Mouse (Mus musculus) mesoderm, embryonic 11.5 days (tissue): ENCODE measurements around the gene Rhot2.

ENCODE experiments used
- DNase-seq: peaks from one replicate; pipeline ENCODE4 v3.0.0-alpha.2; 2012; ENCODE audit warnings: low read depth, low spot score

Rhot2 gene

DNA sequence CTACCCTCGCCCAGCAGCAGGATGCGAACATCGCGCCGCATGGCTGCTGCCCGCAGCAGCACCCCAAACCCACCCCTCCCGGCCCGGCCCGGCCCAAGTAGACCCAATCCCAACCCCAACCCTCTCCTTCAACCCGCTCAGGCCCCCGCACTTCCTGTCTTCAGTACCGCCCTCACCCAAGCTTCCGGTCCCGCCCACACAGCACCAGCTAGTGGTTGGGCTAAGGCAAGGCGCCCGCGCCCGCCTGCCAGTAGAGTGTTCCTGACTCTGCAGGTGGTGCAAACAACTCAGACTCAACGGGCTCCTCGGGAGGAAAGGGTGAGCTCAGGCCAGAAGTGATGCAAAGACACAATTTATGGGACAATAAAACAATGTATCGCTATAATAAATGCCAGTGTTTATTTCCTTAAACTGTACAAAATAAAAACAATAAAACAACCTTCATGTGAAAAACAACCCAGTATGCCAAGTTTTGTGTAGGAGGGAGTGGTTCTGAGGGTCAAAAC lies at the start of gene Rhot2:
TSS of gene Rhot2 (minus strand) at position 456 of the 506 bp plus-strand sequence.
- DNase-seq = peak; percentile 92

DNA sequence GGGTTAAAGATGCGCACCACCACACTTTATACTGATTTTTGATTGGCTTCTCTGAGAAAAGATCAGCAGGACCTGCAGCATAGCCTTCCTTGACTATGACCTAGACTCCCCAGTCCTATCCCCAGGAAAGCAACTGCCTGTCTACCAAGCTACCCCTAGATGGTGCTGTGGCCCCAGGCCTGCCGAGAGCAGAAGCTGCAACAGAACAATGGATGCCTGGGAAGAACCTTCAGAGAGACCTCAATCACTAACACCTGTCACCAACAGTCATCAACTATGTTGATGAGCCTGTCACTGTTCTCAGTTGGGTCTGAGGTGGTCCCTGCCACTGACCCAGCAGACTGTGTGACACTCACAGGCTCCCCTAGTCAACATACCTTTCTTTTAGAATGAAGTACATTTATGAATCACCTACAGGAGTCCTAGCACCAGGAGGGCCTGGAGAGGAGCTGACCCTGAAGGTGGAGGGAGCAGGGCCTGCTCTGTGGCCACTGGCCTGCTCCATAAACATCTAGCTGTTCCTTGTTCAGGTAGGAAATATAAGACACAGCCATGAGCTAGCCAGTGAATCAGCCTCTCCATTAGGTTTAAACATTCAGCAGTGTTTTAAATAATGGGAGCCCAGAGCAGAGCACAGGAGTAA lies 49.4 kb upstream of the Rhot2 start:
- DNase-seq = peak; percentile 79

DNA sequence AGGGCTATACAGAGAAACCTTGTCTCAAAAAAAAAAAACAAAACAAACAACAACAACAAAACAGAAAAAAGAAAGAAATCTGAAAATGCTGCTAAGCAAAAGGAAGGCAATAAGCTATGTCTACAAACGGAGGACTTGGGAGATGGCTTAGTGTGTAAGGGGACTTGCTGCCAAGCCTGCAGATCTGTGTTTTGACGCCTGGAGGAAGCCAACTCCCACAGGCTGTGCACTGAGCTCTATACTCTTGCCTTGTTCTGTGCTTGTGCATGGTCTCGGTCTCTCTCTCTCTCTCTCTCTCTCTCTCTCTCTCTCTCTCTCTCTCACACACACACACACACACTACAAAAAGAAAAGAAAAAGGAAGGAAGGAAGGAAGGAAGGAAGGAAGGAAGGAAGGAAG lies 44.2 kb upstream of the Rhot2 start:
- DNase-seq = no peak

DNA sequence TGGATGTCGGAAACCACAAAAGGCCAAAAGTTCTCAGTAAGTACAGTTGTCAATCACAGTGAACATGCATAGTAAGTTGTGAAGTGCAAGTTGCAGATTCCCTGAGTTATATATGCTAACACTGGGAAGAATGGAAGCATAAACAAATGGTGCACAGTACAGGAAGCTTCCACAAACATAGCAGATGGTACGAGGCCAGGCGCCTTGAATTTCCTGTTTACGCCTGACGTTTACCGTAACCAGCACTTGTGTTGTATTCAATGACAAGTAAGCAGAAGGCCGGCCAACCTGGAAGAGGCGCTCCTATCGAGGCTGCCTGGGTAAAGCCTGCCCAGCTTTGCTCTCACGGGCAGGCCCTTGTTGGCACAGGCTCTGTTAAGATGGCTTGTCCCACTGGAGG lies 42.8 kb upstream of the Rhot2 start:
- no peak for DNase-seq

DNA sequence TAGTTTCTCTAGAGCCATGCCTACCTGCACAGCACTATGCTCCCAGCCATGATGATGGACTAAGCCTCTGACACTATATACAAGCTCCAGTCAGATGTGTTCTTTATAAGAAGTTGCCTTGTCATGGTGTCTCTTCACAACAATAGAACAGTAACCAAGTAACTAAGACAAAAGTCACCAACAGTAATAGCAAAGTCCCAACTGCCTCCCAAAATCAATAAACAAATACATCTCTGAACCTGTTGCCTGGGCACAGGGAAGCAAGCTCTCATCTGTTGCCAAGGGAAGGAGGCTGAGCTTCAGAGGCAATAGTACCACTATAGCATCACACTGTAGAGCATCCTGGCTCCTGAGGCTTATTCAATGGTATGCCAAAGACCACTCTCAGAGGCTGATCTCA lies 42.2 kb upstream of the Rhot2 start:
- DNase-seq = no peak

DNA sequence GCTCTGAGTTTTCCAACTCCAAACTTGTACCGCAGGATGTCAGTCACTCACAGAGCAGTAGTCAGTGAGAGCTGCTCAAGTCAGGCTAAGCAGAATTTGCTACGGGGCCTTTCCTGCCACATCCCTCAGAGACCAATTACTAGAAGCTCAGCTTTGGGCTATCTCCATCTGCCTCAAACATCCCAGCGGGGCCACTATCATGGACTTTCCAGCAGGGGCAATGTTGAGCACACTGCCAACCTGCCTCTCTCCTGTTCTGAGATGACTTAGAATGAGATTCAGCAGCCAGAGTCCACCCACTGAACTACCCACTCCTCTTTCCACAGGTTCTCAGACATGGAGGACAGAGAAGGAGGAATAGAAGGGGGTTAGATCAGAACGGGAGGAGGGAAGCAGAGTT lies 41.0 kb upstream of the Rhot2 start:
- DNase-seq = no peak

DNA sequence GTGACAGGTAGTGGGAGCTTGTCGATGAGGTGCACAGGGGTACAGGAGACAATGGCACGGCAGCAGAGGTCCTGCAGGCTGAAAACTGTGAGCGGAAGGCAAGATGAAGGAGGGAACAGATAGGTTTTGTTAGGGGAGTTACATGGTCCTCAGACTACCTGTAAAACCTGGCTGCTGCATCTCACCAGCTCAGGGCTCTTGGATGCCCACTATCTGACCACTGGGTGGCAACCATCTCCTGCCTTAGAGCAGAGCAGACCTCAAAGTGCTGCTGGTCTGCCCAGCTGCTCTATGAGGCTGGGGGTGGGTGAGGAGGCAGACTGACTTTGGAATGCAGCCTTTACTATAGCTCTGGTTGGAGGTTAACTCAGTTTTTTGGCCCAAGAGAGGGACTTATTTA lies 39.2 kb upstream of the Rhot2 start:
- no peak for DNase-seq

DNA sequence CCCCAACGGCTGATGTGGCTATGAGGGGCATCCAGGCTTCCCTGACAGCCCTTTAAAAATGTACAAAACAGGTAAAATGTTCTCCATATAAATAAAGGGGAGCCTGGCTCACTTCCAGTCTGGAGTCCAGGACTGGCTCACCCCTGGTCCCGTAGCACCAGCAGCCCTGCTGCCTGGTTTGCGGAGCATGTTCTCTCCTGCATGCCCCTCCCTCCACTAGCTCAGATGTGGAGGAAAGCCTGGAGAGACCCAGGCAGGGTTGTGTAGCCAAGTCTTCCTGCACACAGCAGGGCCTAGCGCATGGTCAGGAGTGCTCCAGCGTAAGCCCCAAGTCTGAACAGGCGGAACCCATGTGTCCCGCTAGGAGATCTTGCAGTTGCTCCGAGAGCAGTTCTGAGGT lies 38.6 kb upstream of the Rhot2 start:
- DNase-seq = no peak

DNA sequence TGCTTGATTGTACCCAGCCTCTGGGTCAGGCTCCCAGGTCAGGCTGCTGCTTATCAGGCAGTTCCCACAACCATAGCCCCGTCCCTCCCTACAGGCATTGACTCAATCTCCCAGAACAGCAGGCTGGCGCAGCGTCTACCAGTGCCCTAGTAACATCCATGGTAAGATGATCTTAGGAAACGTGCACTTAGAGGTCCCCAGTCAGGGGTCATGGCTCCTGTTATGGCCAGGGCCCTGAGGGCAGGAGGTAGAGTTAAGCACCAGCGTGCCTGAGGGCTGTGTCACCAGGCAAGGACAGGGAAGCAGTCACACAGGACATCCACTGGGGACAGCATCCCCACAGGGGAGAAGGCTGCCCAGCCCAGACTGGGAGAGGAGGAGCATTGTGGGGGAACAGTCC lies 37.7 kb upstream of the Rhot2 start:
- DNase-seq = no peak

DNA sequence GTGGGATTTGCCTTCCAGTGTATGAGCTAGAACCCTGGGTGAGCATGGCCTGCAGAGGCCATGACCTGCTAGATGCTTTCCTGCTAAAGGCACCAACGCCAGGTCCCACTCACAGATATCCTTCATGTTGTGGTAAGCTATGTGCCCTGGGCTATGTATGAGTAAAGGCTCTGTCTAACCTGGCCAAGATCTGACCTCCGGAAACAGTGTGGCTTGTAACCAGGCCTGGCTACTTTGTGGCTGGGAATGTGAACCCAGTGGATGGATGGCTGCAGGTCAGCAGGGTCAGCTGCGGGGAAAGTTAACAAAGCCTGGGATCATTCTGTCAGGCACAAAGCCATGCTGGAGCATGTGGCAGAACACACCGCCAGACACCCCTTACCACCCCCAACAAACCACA lies 37.0 kb upstream of the Rhot2 start:
- no peak for DNase-seq

DNA sequence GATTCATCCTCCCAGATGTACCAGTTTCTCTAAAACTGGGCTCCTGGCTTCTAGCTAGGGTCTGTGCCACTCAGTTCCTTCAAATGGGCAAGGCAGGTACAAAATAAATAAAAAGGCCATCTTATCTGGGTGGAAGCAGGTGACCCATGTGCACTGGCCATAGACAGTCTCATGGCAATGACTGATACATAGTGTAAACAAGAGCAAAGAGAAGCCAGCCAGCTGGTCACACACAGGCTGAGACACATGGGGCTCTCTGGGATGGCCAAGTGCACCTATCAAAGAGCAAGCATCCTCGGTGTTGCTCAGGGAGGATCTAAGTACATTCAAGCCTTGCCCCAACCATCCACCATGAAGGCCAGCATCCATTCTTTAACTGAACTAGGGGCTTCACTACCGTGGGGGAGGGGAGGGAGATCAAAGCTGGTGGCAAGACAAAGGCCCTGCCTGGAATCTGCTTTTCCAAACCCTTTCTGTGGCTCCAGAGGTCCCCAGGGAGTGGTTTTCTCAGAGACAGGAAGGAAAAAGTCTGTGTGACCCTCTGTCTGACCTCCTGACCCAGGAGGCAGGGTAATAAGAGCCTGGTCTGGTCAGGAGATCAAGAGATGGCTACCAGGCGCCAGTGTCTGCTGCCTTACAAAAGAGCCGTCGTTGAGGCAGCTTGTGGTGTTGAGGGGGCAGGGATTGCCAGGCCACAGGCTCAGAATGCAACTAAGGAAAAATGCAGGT lies 36.4 kb upstream of the Rhot2 start:
- DNase-seq = peak; percentile 82

DNA sequence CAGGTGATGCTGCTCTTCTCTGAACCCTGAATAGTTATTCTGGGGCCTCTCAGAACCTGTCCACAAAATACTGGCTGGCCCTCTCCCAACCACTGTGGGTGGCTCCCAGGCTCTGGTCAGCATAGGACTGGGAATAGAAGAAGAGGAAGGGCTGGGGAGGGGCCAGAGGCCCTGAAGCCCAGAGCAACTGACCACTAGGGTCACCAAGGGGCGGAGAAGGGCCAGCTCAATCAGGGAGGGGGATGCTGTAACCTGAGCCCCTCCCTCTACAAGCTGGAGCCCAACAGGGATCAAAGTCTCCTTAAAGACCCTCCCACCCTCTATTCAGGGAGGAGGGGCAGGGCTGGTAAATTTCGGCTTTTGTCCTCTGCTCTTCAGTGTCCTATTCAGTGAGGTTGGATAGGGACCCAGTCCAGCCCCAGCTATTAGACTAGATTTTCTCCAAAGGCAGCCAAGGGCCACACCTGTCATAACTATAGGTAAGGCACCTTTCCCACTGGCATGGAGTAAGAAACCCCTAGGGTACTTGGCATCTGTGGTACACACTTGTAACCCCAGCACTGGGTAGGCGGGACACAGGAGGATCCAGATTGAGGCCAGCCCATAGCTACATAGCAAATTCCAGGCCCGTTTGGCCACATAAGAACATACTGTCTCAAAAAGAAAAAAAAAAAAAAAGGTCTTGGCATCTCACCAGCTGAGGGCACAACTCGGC lies 35.7 kb upstream of the Rhot2 start, which contains the start of gene Wfikkn1:
TSS of gene Wfikkn1 (minus strand) at position 663 of the 715 bp plus-strand sequence.
- DNase-seq = no peak

DNA sequence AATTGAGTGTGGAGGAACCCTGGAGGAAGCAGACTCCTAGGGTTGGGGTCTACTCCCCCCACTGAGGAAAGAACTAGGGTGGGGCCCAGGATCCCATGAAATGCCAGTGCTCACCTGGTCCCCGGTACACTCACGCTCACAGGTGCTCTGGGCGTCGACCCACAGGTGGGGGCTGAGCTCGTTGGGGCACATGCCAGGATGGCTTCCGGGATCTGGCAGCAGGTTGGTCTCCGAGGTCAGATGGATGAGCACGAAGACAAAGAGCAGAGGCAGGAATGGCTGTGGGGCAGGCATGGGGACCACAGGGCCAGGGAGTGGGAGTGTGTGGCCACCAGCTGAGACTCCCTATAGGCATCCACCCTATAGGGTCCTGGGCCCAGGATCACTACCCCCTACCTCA lies 35.1 kb upstream of the Rhot2 start:
- no peak for DNase-seq

DNA sequence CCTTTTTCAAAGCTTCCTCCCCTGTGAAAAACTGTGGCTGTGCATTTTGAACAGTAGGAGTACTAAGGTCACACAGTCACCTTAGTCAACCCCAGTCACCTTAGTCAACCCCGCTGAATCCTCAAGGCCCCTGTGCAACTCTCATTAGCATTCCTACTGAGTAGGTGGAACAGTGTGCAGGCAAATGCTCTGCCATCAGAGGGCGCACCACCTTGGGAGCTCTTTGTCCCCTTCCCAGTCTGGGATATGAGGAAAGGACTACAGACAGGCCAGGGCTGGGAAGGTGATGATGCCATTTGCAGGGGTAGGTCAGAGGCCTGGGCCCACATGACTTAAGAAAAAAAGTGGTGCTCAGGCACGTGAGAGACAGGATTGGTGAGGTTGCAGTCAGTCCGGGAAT lies 34.6 kb upstream of the Rhot2 start:
- DNase-seq = no peak

DNA sequence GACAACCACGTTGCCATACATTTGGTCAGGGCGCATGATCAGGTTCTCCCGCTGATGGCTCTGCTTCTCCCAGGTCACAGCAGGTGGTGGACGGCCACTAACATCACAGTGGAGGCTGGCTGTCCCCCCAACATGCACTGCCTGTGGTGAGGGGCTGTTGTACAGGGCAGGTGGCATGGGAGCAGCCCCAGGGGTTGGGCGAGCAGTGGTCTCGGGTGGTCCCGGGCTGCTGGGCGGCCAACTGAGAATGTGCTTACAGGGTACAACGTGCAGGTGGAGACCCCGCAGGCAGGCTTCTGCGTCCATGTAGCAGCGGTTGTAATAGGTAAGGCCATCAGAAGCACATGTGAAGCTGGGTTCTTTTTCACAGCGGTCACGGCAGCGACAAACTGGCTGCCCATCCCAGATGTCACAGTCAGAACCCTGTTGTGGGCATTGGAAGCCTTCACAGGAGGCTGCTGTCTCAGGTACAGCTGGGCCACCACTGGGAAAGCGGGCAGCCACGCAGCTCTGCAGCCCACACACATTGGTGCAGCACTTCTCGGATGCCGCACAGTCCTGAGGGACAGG lies 34.0 kb upstream of the Rhot2 start:
- no peak for DNase-seq

DNA sequence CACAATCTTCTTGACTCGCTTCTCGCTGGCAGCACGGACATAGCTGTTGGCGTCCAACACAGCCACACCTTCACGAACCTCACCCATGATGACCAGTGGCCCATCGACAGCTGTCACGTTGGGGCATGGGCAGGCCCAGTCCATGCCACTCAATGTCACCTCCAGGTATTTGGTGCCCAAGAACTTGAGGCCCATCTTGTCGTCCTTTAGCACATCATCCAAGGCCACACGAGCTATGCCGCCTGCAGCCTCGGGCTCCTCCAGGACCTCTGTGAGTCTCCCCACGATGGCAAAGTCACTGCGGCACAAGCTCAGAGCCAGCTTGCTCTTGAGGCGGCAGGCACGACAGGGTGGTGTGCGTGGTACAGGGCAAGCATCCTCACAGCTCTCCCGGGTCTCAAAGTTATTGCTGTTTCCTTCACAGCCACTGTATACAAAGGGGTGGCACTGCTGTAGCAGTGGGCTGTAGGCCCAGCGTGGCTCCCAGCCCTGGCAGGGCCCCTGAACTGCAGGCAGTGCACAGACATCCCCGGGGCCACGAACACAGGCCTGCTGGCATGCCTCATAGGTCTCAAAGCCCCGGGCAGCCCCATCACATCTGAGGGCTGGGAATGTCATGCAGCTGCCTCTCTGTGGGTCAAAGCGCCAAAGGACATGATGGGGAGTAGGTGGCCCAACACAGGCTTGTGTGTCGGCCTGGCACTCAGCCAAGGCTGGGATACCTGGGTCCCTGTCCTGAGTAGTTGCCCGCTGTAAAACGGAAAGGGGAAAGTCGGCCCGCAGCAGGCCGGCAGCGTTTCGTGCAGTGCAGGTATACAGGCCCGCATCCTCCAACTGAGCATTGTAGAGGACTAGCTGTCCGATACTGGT lies 33.3 kb upstream of the Rhot2 start:
- DNase-seq = no peak

DNA sequence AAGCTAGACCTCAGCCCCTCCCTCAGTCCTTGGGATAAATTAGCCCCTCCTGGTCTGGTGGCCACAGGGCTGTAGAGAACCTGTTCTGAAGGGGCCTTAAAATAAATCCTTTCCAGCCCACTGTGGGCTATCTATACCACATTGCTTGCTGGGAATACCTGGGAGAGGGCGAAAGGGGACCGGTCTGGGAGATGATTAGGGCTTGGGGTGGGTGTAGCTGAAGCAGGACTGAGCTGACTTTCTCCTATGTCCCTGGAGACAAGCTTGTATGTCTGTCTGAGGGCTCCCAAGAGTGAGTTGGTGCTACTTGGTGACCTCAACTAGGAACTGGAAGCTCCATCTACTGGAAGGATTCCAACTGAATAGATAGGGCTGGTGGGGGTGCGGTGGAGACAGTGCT lies 32.4 kb upstream of the Rhot2 start:
- DNase-seq = no peak

DNA sequence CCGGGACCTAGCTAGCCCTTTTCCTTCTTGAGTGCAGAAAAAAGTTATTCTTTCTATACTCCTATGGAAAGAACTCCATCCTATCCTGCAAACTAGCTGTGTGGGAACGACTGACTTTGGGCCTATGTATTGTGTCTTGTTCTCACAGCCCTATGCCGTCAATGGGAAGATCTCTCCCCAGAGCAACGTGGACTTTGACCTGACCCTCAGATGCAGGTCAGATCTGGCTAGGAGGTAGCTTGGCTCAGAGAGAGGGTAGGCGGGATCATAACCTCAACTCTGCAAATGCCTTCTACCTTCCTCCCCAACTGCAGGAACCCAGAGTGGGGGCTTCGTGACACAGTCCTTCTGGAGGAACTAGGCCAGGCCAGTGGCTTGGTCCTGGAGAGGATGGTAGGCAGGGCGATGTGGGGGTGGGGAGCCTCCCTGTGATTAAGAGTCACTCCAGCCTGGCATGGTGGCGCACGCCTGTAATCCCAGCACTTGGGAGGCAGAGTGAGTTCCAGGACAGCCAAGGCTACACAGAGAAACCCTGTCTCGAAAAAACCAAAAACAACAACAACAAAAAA lies 31.8 kb upstream of the Rhot2 start:
- no peak for DNase-seq

DNA sequence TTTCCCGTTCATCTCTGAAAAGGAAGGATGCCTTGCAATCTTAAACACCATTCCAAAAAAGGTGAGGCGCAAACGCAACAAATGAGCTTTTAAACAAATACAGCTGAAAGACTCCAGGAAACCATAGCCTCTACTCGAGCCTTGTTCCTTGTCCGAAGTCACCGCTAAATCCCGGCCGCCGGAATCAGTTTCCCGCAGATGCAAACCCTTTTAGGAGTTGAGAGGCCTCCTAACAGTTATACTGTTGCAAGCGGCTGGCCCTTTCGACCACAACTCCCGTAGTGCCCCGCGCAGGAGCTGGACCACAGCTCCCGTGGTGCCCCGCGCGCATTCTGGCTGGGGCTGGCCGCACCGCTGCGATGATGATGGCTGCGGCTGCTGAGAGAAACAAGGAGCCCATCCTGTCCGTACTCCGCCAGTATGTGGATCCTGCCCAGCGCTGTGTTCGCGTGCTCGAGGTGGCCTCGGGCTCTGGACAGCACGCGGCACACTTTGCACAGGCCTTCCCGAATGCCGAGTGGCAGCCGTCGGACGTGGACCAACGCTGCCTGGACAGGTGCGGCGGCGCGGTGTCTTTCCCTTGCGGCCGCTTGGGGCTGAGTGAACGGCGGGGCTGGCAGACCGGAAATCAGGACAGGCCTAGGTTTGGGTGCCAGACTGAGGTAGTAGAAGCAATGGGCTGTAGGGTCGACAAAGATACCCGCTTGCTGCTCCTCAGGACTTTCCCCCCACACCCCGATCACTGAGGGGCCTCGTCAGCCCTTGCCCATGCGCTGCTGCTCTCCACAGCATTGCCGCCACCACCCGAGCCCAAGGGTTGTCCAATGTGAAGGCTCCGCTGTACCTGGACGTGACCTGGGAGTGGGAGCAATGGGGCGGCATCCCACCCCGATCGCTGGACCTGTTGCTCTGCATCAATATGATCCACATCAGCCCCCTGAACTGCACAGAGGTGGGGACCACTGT lies 30.8 kb upstream of the Rhot2 start:
- peak; percentile 86 for DNase-seq

DNA sequence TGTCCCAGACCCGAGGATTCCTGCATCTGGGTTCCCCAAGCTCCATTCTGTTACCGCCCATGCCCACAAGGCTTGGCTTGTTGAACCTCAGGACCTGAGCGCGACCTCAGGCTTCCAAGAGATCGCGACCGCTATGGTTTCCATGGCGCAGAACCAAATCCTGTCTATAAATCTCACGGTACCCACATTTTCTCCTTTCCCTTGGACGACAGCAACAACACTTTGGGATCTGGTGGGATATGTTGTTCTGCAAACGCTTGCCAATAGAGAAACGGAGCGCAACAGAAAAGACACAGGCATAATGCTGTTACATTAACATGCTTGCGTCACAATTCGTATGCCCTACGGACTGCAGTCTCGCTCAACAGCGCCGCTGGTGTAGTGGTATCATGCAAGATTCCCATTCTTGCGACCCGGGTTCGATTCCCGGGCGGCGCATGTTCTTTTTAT lies 30.1 kb upstream of the Rhot2 start, which contains the start of gene Mettl26:
TSS of gene Mettl26 (plus strand) at position 354 of the 450 bp plus-strand sequence.
- DNase-seq = peak; percentile 92
